Mouse (Mus musculus) myocyte (in vitro differentiated cells): ENCODE results near the gene Atf7. TPM values are rescaled to one million over a fixed set of nuclear protein-coding genes. Genes with fewer than 3 reads are reported as not detected.
A peak's percentile ranks its signal among the peaks of the same experiment; 100 is the strongest.

Source experiments
- H3K27me3 ChIP-seq: one replicate; pipeline ENCODE4 v1.6.1; 2011; ENCODE audit not compliant: control insufficient read depth, insufficient read depth, insufficient read length
- H3K36me3 ChIP-seq: one replicate; pipeline ENCODE4 v1.6.1; 2011; ENCODE audit not compliant: control insufficient read depth, insufficient read depth
- H3K4me2 ChIP-seq: one replicate; pipeline ENCODE4 v1.6.1; 2011; ENCODE audit warnings: low read depth, control low read depth
- H3K4me3 ChIP-seq: one replicate; pipeline ENCODE4 v1.5.1; 2011; ENCODE audit warnings: mild to moderate bottlenecking, control low read depth, moderate library complexity
- H3K79me2 ChIP-seq: one replicate; pipeline ENCODE4 v1.6.1; 2011; ENCODE audit not compliant: control insufficient read depth, insufficient read depth
- H3ac ChIP-seq: one replicate; pipeline ENCODE4 v1.6.1; 2011; ENCODE audit not compliant: control insufficient read depth, insufficient read length
- CEBPB ChIP-seq: IDR thresholded peaks from 2 replicates; pipeline ENCODE4 v1.6.1; 2011; ENCODE audit warnings: mild to moderate bottlenecking, moderate library complexity; ENCODE audit not compliant: poor library complexity, insufficient read depth, severe bottlenecking
- E2F4 ChIP-seq: IDR thresholded peaks from one replicate; pipeline ENCODE4 v1.6.1; 2011; ENCODE audit warnings: mild to moderate bottlenecking, control low read depth, moderate library complexity; ENCODE audit not compliant: insufficient read depth
- MAX ChIP-seq: IDR thresholded peaks from one replicate; pipeline ENCODE4 v1.6.1; 2011; ENCODE audit warnings: low read depth, mild to moderate bottlenecking, control low read depth
- MYOD1 ChIP-seq, 3 experiments: IDR thresholded peaks; one replicate each; pipeline ENCODE4 v1.6.1; 2011; ENCODE audit warnings: control low read depth in 2 of 3, low read depth in 2 of 3, mild to moderate bottlenecking in 2 of 3, moderate library complexity in 1 of 3; ENCODE audit not compliant: insufficient read length in 2 of 3, control insufficient read depth in 1 of 3
- MYOG ChIP-seq, 3 experiments: IDR thresholded peaks; one replicate each; pipeline ENCODE4 v1.6.1; 2011; ENCODE audit warnings: control low read depth in 2 of 3, low read depth in 2 of 3, mild to moderate bottlenecking in 2 of 3; ENCODE audit not compliant: insufficient read length in 2 of 3, control insufficient read depth in 1 of 3, insufficient read depth in 1 of 3
- POLR2A ChIP-seq: IDR thresholded peaks from one replicate; pipeline ENCODE4 v1.6.1; 2011; ENCODE audit warnings: low read depth, mild to moderate bottlenecking, control low read depth, moderate library complexity; ENCODE audit not compliant: insufficient read length
- POLR2AphosphoS2 ChIP-seq: IDR thresholded peaks from one replicate; pipeline ENCODE4 v1.6.1; 2011; ENCODE audit warnings: low read depth, control low read depth; ENCODE audit not compliant: insufficient read length
- REST ChIP-seq: IDR thresholded peaks from one replicate; pipeline ENCODE4 v1.6.1; 2011; ENCODE audit warnings: mild to moderate bottlenecking, control low read depth, moderate library complexity; ENCODE audit not compliant: insufficient read depth, insufficient read length
- SRF ChIP-seq: IDR thresholded peaks from one replicate; pipeline ENCODE4 v1.6.1; 2011; ENCODE audit warnings: low read depth; ENCODE audit not compliant: control insufficient read depth, insufficient read length
- TCF12 ChIP-seq: IDR thresholded peaks from one replicate; pipeline ENCODE4 v1.6.1; 2011; ENCODE audit warnings: mild to moderate bottlenecking, control low read depth; ENCODE audit not compliant: poor library complexity, insufficient read depth, severe bottlenecking
- TCF3 ChIP-seq: IDR thresholded peaks from one replicate; pipeline ENCODE4 v1.6.1; 2011; ENCODE audit warnings: low read depth, control low read depth; ENCODE audit not compliant: insufficient read length
- USF1 ChIP-seq: IDR thresholded peaks from one replicate; pipeline ENCODE4 v1.6.1; 2011; ENCODE audit warnings: low read depth, mild to moderate bottlenecking, control low read depth, moderate library complexity
- polyA plus RNA-seq: library from polyadenylated mRNA; unstranded; fragments of >200 nt; fragmentation: generic; extraction: Trizol; gene quantifications from one replicate; pipeline ENCODE4 v1.2.1, GENCODE M21; 2012; ENCODE audit warnings: missing spikeins

Gene Atf7
- polyA plus RNA-seq, 1 experiment, result 33.7 TPM

GRCm38 (mm10) chr15:102572081-102572480 is 53.2 kb downstream of the Atf7 start:
- Histone ChIP-seq H3K36me3 (no peaks in the 10 kb centered on the region), H3K27me3 (no peaks in the 10 kb centered on the region), H3K79me2 (peaks cover 5% of the 10 kb centered on the region), H3K4me2 (peak overlapping the region; percentile 16), H3K4me3 (no peak overlapping the region), H3ac (no peak overlapping the region)
- TF ChIP-seq REST (no peak), MAX (no peak), MYOG (IDR thresholded peaks at IDR 0.05; ENCODE audit: control insufficient read depth in 1 of 3, insufficient read depth in 1 of 3, insufficient read length in 2 of 3, low read depth in 2 of 3) (no peak), SRF (no peak), POLR2AphosphoS2 (no peak), CEBPB (no peak)

GRCm38 (mm10) chr15:102567849-102568248 is 57.4 kb downstream of the Atf7 start:
- TF ChIP-seq SRF, result no peak
- no peak for TF ChIP-seq MAX
- no peak for TF ChIP-seq E2F4
- no peak for TF ChIP-seq CEBPB
- TF ChIP-seq POLR2A, result no peak
- TF ChIP-seq POLR2AphosphoS2, result no peak
- H3K79me2 ChIP-seq, result peaks cover 5% of the 10 kb centered on the region
- no peak overlapping the region for H3K4me2 ChIP-seq
- H3ac ChIP-seq, result no peak overlapping the region
- H3K36me3 ChIP-seq, result peaks cover 2% of the 10 kb centered on the region
- H3K4me3 ChIP-seq, result no peak overlapping the region
- H3K27me3 ChIP-seq, result no peaks in the 10 kb centered on the region

GRCm38 (mm10) chr15:102563681-102564080 is 61.6 kb downstream of the Atf7 start:
- peaks cover 5% of the 10 kb centered on the region for H3K79me2 ChIP-seq
- no peak overlapping the region for H3ac ChIP-seq
- peaks cover 20% of the 10 kb centered on the region for H3K36me3 ChIP-seq
- H3K4me2 ChIP-seq, result no peak overlapping the region
- no peaks in the 10 kb centered on the region for H3K27me3 ChIP-seq
- TF ChIP-seq MAX, result no peak
- TF ChIP-seq TCF3, result no peak
- TF ChIP-seq TCF12, result no peak
- TF ChIP-seq POLR2AphosphoS2, result no peak
- no peak for TF ChIP-seq REST
- no peak for TF ChIP-seq SRF
- no peak for TF ChIP-seq E2F4
- no peak for TF ChIP-seq USF1
- no peak for TF ChIP-seq MYOG (IDR thresholded peaks at IDR 0.05; ENCODE audit: control insufficient read depth in 1 of 3, insufficient read depth in 1 of 3, insufficient read length in 2 of 3, low read depth in 2 of 3)
- no peak for TF ChIP-seq CEBPB
- no peak for TF ChIP-seq MYOD1 (IDR thresholded peaks at IDR 0.05; ENCODE audit: control insufficient read depth in 1 of 3, insufficient read length in 2 of 3, low read depth in 2 of 3)
- TF ChIP-seq POLR2A, result no peak
- H3K4me3 ChIP-seq, result no peak overlapping the region

GRCm38 (mm10) chr15:102563061-102563460 is 62.2 kb downstream of the Atf7 start:
- H3K79me2 ChIP-seq, result peaks cover 5% of the 10 kb centered on the region
- H3ac ChIP-seq, result no peak overlapping the region

GRCm38 (mm10) chr15:102562491-102562890 is 62.8 kb downstream of the Atf7 start:
- Histone ChIP-seq H3K79me2 (peaks cover 3% of the 10 kb centered on the region), H3K4me2 (no peak overlapping the region), H3K27me3 (no peaks in the 10 kb centered on the region), H3ac (no peak overlapping the region), H3K4me3 (no peak overlapping the region), H3K36me3 (peaks cover 20% of the 10 kb centered on the region)
- TF ChIP-seq MAX (no peak), POLR2AphosphoS2 (no peak), USF1 (no peak), TCF12 (no peak), E2F4 (no peak), MYOD1 (IDR thresholded peaks at IDR 0.05; ENCODE audit: control insufficient read depth in 1 of 3, insufficient read length in 2 of 3, low read depth in 2 of 3) (no peak), MYOG (IDR thresholded peaks at IDR 0.05; ENCODE audit: control insufficient read depth in 1 of 3, insufficient read depth in 1 of 3, insufficient read length in 2 of 3, low read depth in 2 of 3) (no peak), REST (no peak), TCF3 (no peak), POLR2A (no peak), CEBPB (no peak), SRF (no peak)

More at GRCm38 (mm10) chr15:102563061-102563460, 62.2 kb downstream of the Atf7 start:
- Histone ChIP-seq H3K4me2 (no peak overlapping the region), H3K36me3 (peaks cover 20% of the 10 kb centered on the region), H3K4me3 (no peak overlapping the region), H3K27me3 (no peaks in the 10 kb centered on the region)
- TF ChIP-seq MAX (no peak), MYOG (IDR thresholded peaks at IDR 0.05; ENCODE audit: control insufficient read depth in 1 of 3, insufficient read depth in 1 of 3, insufficient read length in 2 of 3, low read depth in 2 of 3) (no peak), CEBPB (no peak), MYOD1 (IDR thresholded peaks at IDR 0.05; ENCODE audit: control insufficient read depth in 1 of 3, insufficient read length in 2 of 3, low read depth in 2 of 3) (no peak), TCF12 (no peak), POLR2A (no peak), REST (no peak), E2F4 (no peak), SRF (no peak), POLR2AphosphoS2 (no peak), TCF3 (no peak), USF1 (no peak)
